Mouse (Mus musculus): Measurements from ENCODE around the gene Olfr446.

GRCm38 (mm10) chr6:42908578-42908977 lies 12.6 kb upstream of the Olfr446 start, which contains the start of gene Olfr447:
- TF ChIP-seq SMC3 (IDR thresholded peaks at IDR 0.05; ENCODE audit: low read depth, low read length) (no peak), CHD2 (IDR thresholded peaks at IDR 0.05; ENCODE audit: low read length) (no peak), NRF1 (IDR thresholded peaks at IDR 0.05; ENCODE audit: insufficient read depth, low read depth, low read length, poor library complexity, severe bottlenecking) (no peak), GATA1 (IDR thresholded peaks at IDR 0.05; ENCODE audit: low read depth, low read length) (no peak), NELFE (IDR thresholded peaks at IDR 0.05; ENCODE audit: low read depth, low read length) (no peak), CTCF (IDR thresholded peaks at IDR 0.05 in 2 of 3, conservative IDR thresholded peaks at IDR 0.05 in 1 of 3; ENCODE audit: control insufficient read depth in 1 of 3, insufficient read depth in 1 of 3, low read depth in 2 of 3, low read length in 3 of 3, poor library complexity in 1 of 3, severe bottlenecking in 1 of 3) (no peak), ZMIZ1 (IDR thresholded peaks at IDR 0.05; ENCODE audit: low read depth, low read length) (no peak), ELF1 (IDR thresholded peaks at IDR 0.05; ENCODE audit: low read depth, low read length) (no peak), MEF2A (IDR thresholded peaks at IDR 0.05; ENCODE audit: extremely low read depth, insufficient replicate concordance, low read depth, low read length, poor library complexity, severe bottlenecking) (no peak), JUND (IDR thresholded peaks at IDR 0.05; ENCODE audit: low read depth, low read length) (no peak), TBP (IDR thresholded peaks at IDR 0.05; ENCODE audit: low read depth, low read length) (no peak), UBTF (IDR thresholded peaks at IDR 0.05; ENCODE audit: borderline replicate concordance, insufficient read depth, low read depth, low read length) (no peak), RCOR1 (IDR thresholded peaks at IDR 0.05; ENCODE audit: low read depth, low read length) (no peak), TCF12 (IDR thresholded peaks at IDR 0.05; ENCODE audit: low read depth, low read length) (no peak)
